Mouse (Mus musculus): ENCODE measurements around the gene Olfr745. TPM values are rescaled to one million over a fixed set of nuclear protein-coding genes. Genes with fewer than 3 reads are reported as not detected.

Gene Olfr745
- total RNA-seq (2021) (not detected), polyA plus RNA-seq (2012; rRNA removed) (not detected in 2 replicates)
- long read RNA-seq = 0 reads

- intact Hi-C loops (cut with DNase I) = no loop called here
- H3K4me3 ChIP-seq = no peak within 1 kb of the TSS
Measured at GRCm38 (mm10) chr14:50639088-50639487, at the start of gene Olfr745. Gene Olfr745 (plus strand): TSS chr14:50639388.

DNA sequence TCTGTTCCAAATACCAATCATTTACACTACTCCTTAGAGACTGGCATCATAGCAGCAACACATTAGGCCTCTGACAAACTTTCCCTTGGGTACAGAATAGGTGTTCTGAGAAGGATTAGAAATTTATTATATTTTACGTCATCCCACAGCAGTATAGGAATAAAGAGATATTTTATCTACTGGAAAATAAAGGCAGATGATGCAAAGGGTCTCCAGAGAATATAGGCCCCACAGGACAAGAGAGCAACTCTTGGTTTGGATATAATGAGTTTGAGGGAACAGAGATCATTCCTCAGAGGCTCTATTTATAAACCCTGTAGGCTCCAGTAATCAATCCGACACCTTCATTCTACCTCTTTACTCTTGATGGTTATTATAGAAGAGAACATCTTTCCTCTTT lies 24.6 kb upstream of the Olfr745 start, which contains the start of gene Olfr744:
Olfr744 (plus strand) TSS at position 301 of the 400 bp plus-strand sequence.
- Histone ChIP-seq H3K4me1 (ENCODE audit: control insufficient read depth, insufficient read depth, low read length) (no peaks in the 10 kb centered on the region), H3K4me3 (no peak within 1 kb of the TSS), H3K27me3 (ENCODE audit: control insufficient read depth, insufficient read depth, low read length) (no peaks in the 10 kb centered on the region), H3K36me3 (ENCODE audit: control insufficient read depth, insufficient read depth, low read length) (no peaks in the 10 kb centered on the region), H3K79me2 (replicated peaks; ENCODE audit: control insufficient read depth, insufficient read depth, low read length) (no peaks in the 10 kb centered on the region), H3K27ac (no peak within 1 kb of the TSS), H3K9ac (ENCODE audit: low read depth, low read length) (no peak within 1 kb of the TSS)
- TF ChIP-seq POLR2A (IDR thresholded peaks at IDR 0.05; ENCODE audit: insufficient read depth, low read depth, low read length) = no peak
- TF ChIP-seq CTCF (IDR thresholded peaks at IDR 0.05) = no peak
- TF ChIP-seq EP300 (IDR thresholded peaks at IDR 0.05; ENCODE audit: insufficient read depth, low read depth, low read length) = no peak
- WGBS = 79% methylated on average over 2 of the region's 2 CpGs
- intact Hi-C loops (cut with DNase I) = no loop called here
- DNase-seq = no peak

More at GRCm38 (mm10) chr14:50639088-50639487, at the start of gene Olfr745:
- whole genome bisulfite sequencing = 81% methylated on average over 2 of the region's 2 CpGs
- Histone ChIP-seq H3K36me3 (ENCODE audit: control insufficient read depth, insufficient read depth, low read length) (no peaks in the 10 kb centered on the region), H3K4me1 (ENCODE audit: control insufficient read depth, insufficient read depth, low read length) (no peaks in the 10 kb centered on the region), H3K79me2 (replicated peaks; ENCODE audit: control insufficient read depth, insufficient read depth, low read length) (no peaks in the 10 kb centered on the region), H3K27ac (no peak within 1 kb of the TSS), H3K27me3 (ENCODE audit: control insufficient read depth, insufficient read depth, low read length) (no peaks in the 10 kb centered on the region), H3K9ac (ENCODE audit: low read depth, low read length) (no peak within 1 kb of the TSS)
- TF ChIP-seq EP300 (IDR thresholded peaks at IDR 0.05; ENCODE audit: insufficient read depth, low read depth, low read length) (no peak), CTCF (IDR thresholded peaks at IDR 0.05) (no peak), POLR2A (IDR thresholded peaks at IDR 0.05; ENCODE audit: insufficient read depth, low read depth, low read length) (no peak)
- DNase-seq = no peak

GRCm38 (mm10) chr14:50646783-50647182 lies 7.6 kb downstream of the Olfr745 start, which contains the start of gene Olfr746:
Gene Olfr746 (plus strand): TSS chr14:50647083.
- no peaks in the 10 kb centered on the region for H3K4me1 ChIP-seq (ENCODE audit: control insufficient read depth, insufficient read depth, low read length)
- no peaks in the 10 kb centered on the region for H3K27me3 ChIP-seq (ENCODE audit: control insufficient read depth, insufficient read depth, low read length)
- no peak within 1 kb of the TSS for H3K27ac ChIP-seq
- intact Hi-C loops (cut with DNase I) = no loop called here
- no peak for TF ChIP-seq CTCF (IDR thresholded peaks at IDR 0.05)
- TF ChIP-seq EP300 (IDR thresholded peaks at IDR 0.05; ENCODE audit: insufficient read depth, low read depth, low read length) = no peak
- H3K36me3 ChIP-seq (ENCODE audit: control insufficient read depth, insufficient read depth, low read length) = no peaks in the 10 kb centered on the region
- no peak within 1 kb of the TSS for H3K9ac ChIP-seq (ENCODE audit: low read depth, low read length)
- DNase-seq = no peak
- H3K79me2 ChIP-seq (replicated peaks; ENCODE audit: control insufficient read depth, insufficient read depth, low read length) = no peaks in the 10 kb centered on the region
- no peak within 1 kb of the TSS for H3K4me3 ChIP-seq

DNA sequence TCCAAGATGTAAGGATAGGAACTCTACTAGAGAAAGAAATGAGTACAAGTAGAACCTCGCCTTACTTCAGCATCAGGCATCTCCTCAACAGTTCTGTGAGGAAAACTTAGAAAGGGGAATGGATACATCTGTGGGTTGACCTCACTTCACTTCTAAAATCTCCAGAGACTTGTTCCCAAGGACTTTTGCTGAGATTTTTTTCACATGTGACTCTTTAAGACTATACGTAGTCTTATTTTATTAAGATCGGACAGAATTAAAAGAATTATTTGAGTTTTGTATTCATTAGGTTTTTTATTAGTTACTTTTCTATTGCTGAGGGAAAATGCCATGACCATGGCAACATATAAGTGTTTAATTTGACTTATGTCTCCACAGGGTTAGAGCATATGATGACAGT lies 53.9 kb downstream of the Olfr745 start, which contains the start of gene Olfr747:
Olfr747 (minus strand) TSS at position 101 of the 400 bp plus-strand sequence.
- no peak for TF ChIP-seq POLR2A (IDR thresholded peaks at IDR 0.05; ENCODE audit: insufficient read depth, low read depth, low read length)
- TF ChIP-seq EP300 (IDR thresholded peaks at IDR 0.05; ENCODE audit: insufficient read depth, low read depth, low read length) = no peak
- TF ChIP-seq CTCF (IDR thresholded peaks at IDR 0.05) = no peak
- no peak within 1 kb of the TSS for H3K27ac ChIP-seq
- no peaks in the 10 kb centered on the region for H3K4me1 ChIP-seq (ENCODE audit: control insufficient read depth, insufficient read depth, low read length)
- no peaks in the 10 kb centered on the region for H3K79me2 ChIP-seq (replicated peaks; ENCODE audit: control insufficient read depth, insufficient read depth, low read length)
- DNase-seq = no peak
- H3K27me3 ChIP-seq (ENCODE audit: control insufficient read depth, insufficient read depth, low read length) = no peaks in the 10 kb centered on the region
- intact Hi-C loops (cut with DNase I) = no loop called here
- no peaks in the 10 kb centered on the region for H3K36me3 ChIP-seq (ENCODE audit: control insufficient read depth, insufficient read depth, low read length)
- H3K4me3 ChIP-seq = no peak within 1 kb of the TSS
- 85% methylated on average over 3 of the region's 3 CpGs for WGBS
- no peak within 1 kb of the TSS for H3K9ac ChIP-seq (ENCODE audit: low read depth, low read length)

Other genes with a start within 250 kb of the Olfr745 start
- gene Olfr738, start 231.8 kb upstream of the Olfr745 start, total RNA-seq (2021) = not detected
- gene Olfr738, start 231.8 kb upstream of the Olfr745 start, polyA plus RNA-seq (2012; rRNA removed) = not detected in 2 replicates
- not detected for gene Olfr739, start 220.8 kb upstream of the Olfr745 start, total RNA-seq (2021)
- gene Olfr739, start 220.8 kb upstream of the Olfr745 start, polyA plus RNA-seq (2012; rRNA removed) = not detected in 2 replicates
- not detected for gene Olfr740, start 193.8 kb upstream of the Olfr745 start, total RNA-seq (2021)
- gene Olfr740, start 193.8 kb upstream of the Olfr745 start, polyA plus RNA-seq (2012; rRNA removed) = not detected in 2 replicates
- gene Olfr741, start 166.7 kb upstream of the Olfr745 start, total RNA-seq (2021) = not detected
- gene Olfr741, start 166.7 kb upstream of the Olfr745 start, polyA plus RNA-seq (2012; rRNA removed) = not detected in 2 replicates
- gene Olfr742, start 135.8 kb upstream of the Olfr745 start, total RNA-seq (2021) = not detected
- gene Olfr742, start 135.8 kb upstream of the Olfr745 start, polyA plus RNA-seq (2012; rRNA removed) = not detected in 2 replicates
- gene Olfr743, start 117.5 kb upstream of the Olfr745 start, total RNA-seq (2021) = not detected
- gene Olfr743, start 117.5 kb upstream of the Olfr745 start, polyA plus RNA-seq (2012; rRNA removed) = not detected in 2 replicates
- not detected for gene Olfr744, start 24.5 kb upstream of the Olfr745 start, total RNA-seq (2021)
- gene Olfr744, start 24.5 kb upstream of the Olfr745 start, polyA plus RNA-seq (2012; rRNA removed) = not detected in 2 replicates
- gene Olfr746, start 7.7 kb downstream of the Olfr745 start, total RNA-seq (2021) = not detected
- not detected in 2 replicates for gene Olfr746, start 7.7 kb downstream of the Olfr745 start, polyA plus RNA-seq (2012; rRNA removed)
- not detected for gene Olfr747, start 53.8 kb downstream of the Olfr745 start, total RNA-seq (2021)
- not detected in 2 replicates for gene Olfr747, start 53.8 kb downstream of the Olfr745 start, polyA plus RNA-seq (2012; rRNA removed)
- not detected for gene Olfr748, start 68.0 kb downstream of the Olfr745 start, total RNA-seq (2021)
- not detected in 2 replicates for gene Olfr748, start 68.0 kb downstream of the Olfr745 start, polyA plus RNA-seq (2012; rRNA removed)
- not detected for gene Olfr749, start 105.7 kb downstream of the Olfr745 start, total RNA-seq (2021)
- gene Olfr749, start 105.7 kb downstream of the Olfr745 start, polyA plus RNA-seq (2012; rRNA removed) = not detected in 2 replicates
- gene Ttc5, start 146.1 kb downstream of the Olfr745 start, total RNA-seq (2021) = 10 to 100 TPM; 13.2 to 13.9 TPM
- 13.3 and 18.4 TPM in 2 replicates for gene Ttc5, start 146.1 kb downstream of the Olfr745 start, polyA plus RNA-seq (2012; rRNA removed)
- not detected for gene Ccnb1ip1, start 168.3 kb downstream of the Olfr745 start, total RNA-seq (2021)
- gene Ccnb1ip1, start 168.3 kb downstream of the Olfr745 start, polyA plus RNA-seq (2012; rRNA removed) = not detected in 2 replicates
- gene Parp2, start 168.5 kb downstream of the Olfr745 start, total RNA-seq (2021) = 10 to 100 TPM; 14.7 to 15.6 TPM
- gene Parp2, start 168.5 kb downstream of the Olfr745 start, polyA plus RNA-seq (2012; rRNA removed) = 12.5 and 23.2 TPM in 2 replicates
- 10 to 100 TPM; 10.1 to 12.2 TPM for gene Tep1, start 231.2 kb downstream of the Olfr745 start, total RNA-seq (2021)
- gene Tep1, start 231.2 kb downstream of the Olfr745 start, polyA plus RNA-seq (2012; rRNA removed) = 11.9 and 14.7 TPM in 2 replicates